Mouse (Mus musculus) lung, embryonic 14.5 days (tissue): Measurements from ENCODE around the gene Nrxn3. TPM values are rescaled to one million over a fixed set of nuclear protein-coding genes. Genes with fewer than 3 reads are reported as not detected.

ENCODE experiments used
- ATAC-seq: fragments of 200-750 bp; cut with Nextera tagmentation; 2 replicates; pipeline ENCODE4 v1.8.0; 2017; ENCODE audit warnings: mild to moderate bottlenecking, moderate TSS enrichment, moderate library complexity; ENCODE audit not compliant: insufficient read depth
- DNase-seq: peaks from one replicate; pipeline ENCODE4 v3.0.0-alpha.2; 2015
- H3K27ac ChIP-seq: fragments of 300-500 bp; sonication (generic); 2 replicates; pipeline ENCODE4 v1.5.1; 2014; ENCODE audit warnings: low read depth, mild to moderate bottlenecking, moderate library complexity
- H3K27me3 ChIP-seq: fragments of 300-500 bp; sonication (generic); 2 replicates; pipeline ENCODE4 v1.6.1; 2014; ENCODE audit warnings: low read length, control low read depth; ENCODE audit not compliant: insufficient read depth
- H3K36me3 ChIP-seq: fragments of 300-500 bp; sonication (generic); 2 replicates; pipeline ENCODE4 v1.6.1; 2014; ENCODE audit warnings: control low read depth; ENCODE audit not compliant: insufficient read depth
- H3K4me1 ChIP-seq: fragments of 300-500 bp; sonication (generic); 2 replicates; pipeline ENCODE4 v1.6.1; 2014; ENCODE audit warnings: antibody characterized with exemption, control low read depth; ENCODE audit not compliant: insufficient read depth
- H3K4me2 ChIP-seq: fragments of 300-500 bp; sonication (generic); 2 replicates; pipeline ENCODE4 v1.6.1; 2014; ENCODE audit warnings: mild to moderate bottlenecking
- H3K4me3 ChIP-seq: fragments of 300-500 bp; sonication (generic); 2 replicates; pipeline ENCODE4 v1.5.1; 2014; ENCODE audit warnings: low read depth, low read length
- H3K9ac ChIP-seq: fragments of 300-500 bp; sonication (generic); 2 replicates; pipeline ENCODE4 v1.6.1; 2014
- H3K9me3 ChIP-seq: fragments of 300-500 bp; sonication (generic); 2 replicates; pipeline ENCODE4 v1.6.1; 2016; ENCODE audit warnings: low read depth, low read length, control low read depth
- CTCF ChIP-seq: IDR thresholded peaks from 2 replicates; pipeline ENCODE4 v1.5.1; 2016; ENCODE audit warnings: antibody characterized with exemption, low read depth
- WGBS: fragments of 180-500 bp; shearing (Covaris S2); extraction: QIAGEN DNeasy Blood & Tissue Kit; methylation state at CpG from one replicate; pipeline ENCODE4 v1.1.7; 2014; 5-methylcytosine and 5-hydroxymethylcytosine counted together
- polyA plus RNA-seq: library from polyadenylated mRNA; unstranded; fragments of >200 nt; fragmentation: Nextera tagmentation; extraction: Ambion mirVana; gene quantifications from 2 replicates; pipeline ENCODE4 v1.2.1, GENCODE M21; 2014

The Nrxn3 gene
- polyA plus RNA-seq, 1 experiment from 2014 or later: 3.9 TPM

- no peak for TF ChIP-seq CTCF
- no peak overlapping the region for H3K4me3 ChIP-seq
- H3K27me3 ChIP-seq: no peaks in the 10 kb centered on the region
- no peaks in the 10 kb centered on the region for H3K9me3 ChIP-seq
- H3K36me3 ChIP-seq: no peaks in the 10 kb centered on the region
- no peak overlapping the region for H3K9ac ChIP-seq
- ATAC-seq (no peak), DNase-seq (no peak)
- no peaks in the 10 kb centered on the region for H3K4me1 ChIP-seq
- H3K4me2 ChIP-seq: no peak overlapping the region
- WGBS: 77% methylated on average over 5 of the region's 5 CpGs
- no peak overlapping the region for H3K27ac ChIP-seq
Observed at GRCm38 (mm10) chr12:88990753-88991152, 268.1 kb downstream of the Nrxn3 start.

- DNase-seq: peak; percentile 83
Observed at GRCm38 (mm10) chr12:88992141-88992540, 269.5 kb downstream of the Nrxn3 start.

GRCm38 (mm10) chr12:88993788-88994187 lies 271.1 kb downstream of the Nrxn3 start:
- 86% methylated on average over 4 of the region's 4 CpGs for WGBS
- no peaks in the 10 kb centered on the region for H3K36me3 ChIP-seq

More at GRCm38 (mm10) chr12:88992141-88992540, 269.5 kb downstream of the Nrxn3 start:
- TF ChIP-seq CTCF: peak; percentile 71
- Histone ChIP-seq H3K27me3 (no peaks in the 10 kb centered on the region), H3K36me3 (no peaks in the 10 kb centered on the region), H3K9ac (no peak overlapping the region), H3K4me2 (no peak overlapping the region), H3K27ac (no peak overlapping the region), H3K9me3 (no peaks in the 10 kb centered on the region), H3K4me3 (no peak overlapping the region), H3K4me1 (no peaks in the 10 kb centered on the region)
- ATAC-seq: peak; percentile 35; the same call in 1 of the 2 replicates
- 4% methylated on average over 2 of the region's 2 CpGs for WGBS

GRCm38 (mm10) chr12:89016436-89016835 lies 293.8 kb downstream of the Nrxn3 start:
- no peak for TF ChIP-seq CTCF
- WGBS: 83% methylated on average over 1 of the region's 1 CpGs
- H3K4me1 ChIP-seq: no peaks in the 10 kb centered on the region

More at GRCm38 (mm10) chr12:88993788-88994187, 271.1 kb downstream of the Nrxn3 start:
- Histone ChIP-seq H3K4me1 (no peaks in the 10 kb centered on the region), H3K4me3 (no peak overlapping the region), H3K9me3 (no peaks in the 10 kb centered on the region), H3K9ac (no peak overlapping the region), H3K4me2 (no peak overlapping the region), H3K27me3 (no peaks in the 10 kb centered on the region), H3K27ac (no peak overlapping the region)
- DNase-seq: no peak
- ATAC-seq: no peak
- TF ChIP-seq CTCF: no peak

GRCm38 (mm10) chr12:89025180-89025579 lies 302.5 kb downstream of the Nrxn3 start:
- Histone ChIP-seq H3K4me1 (no peaks in the 10 kb centered on the region), H3K36me3 (no peaks in the 10 kb centered on the region), H3K9me3 (no peaks in the 10 kb centered on the region), H3K27ac (no peak overlapping the region), H3K4me2 (no peak overlapping the region), H3K27me3 (no peaks in the 10 kb centered on the region), H3K4me3 (no peak overlapping the region), H3K9ac (no peak overlapping the region)
- ATAC-seq (no peak), DNase-seq (no peak)
- no peak for TF ChIP-seq CTCF
- 94% methylated on average over 1 of the region's 1 CpGs for WGBS

More at GRCm38 (mm10) chr12:89016436-89016835, 293.8 kb downstream of the Nrxn3 start:
- Histone ChIP-seq H3K9me3 (no peaks in the 10 kb centered on the region), H3K27ac (no peak overlapping the region), H3K4me3 (no peak overlapping the region), H3K27me3 (no peaks in the 10 kb centered on the region), H3K9ac (no peak overlapping the region), H3K4me2 (no peak overlapping the region), H3K36me3 (no peaks in the 10 kb centered on the region)
- DNase-seq: no peak
- ATAC-seq: no peak

- Histone ChIP-seq H3K9me3 (no peaks in the 10 kb centered on the region), H3K4me1 (no peaks in the 10 kb centered on the region), H3K27me3 (no peaks in the 10 kb centered on the region), H3K27ac (no peak overlapping the region), H3K4me2 (no peak overlapping the region), H3K4me3 (no peak overlapping the region), H3K36me3 (no peaks in the 10 kb centered on the region), H3K9ac (no peak overlapping the region)
- no peak for ATAC-seq
- WGBS: 71% methylated on average over 4 of the region's 4 CpGs
- no peak for TF ChIP-seq CTCF
- DNase-seq: no peak
Observed at GRCm38 (mm10) chr12:89035984-89036618, 313.4 kb downstream of the Nrxn3 start.

GRCm38 (mm10) chr12:89040151-89040550 lies 317.5 kb downstream of the Nrxn3 start:
- no peak for ATAC-seq
- TF ChIP-seq CTCF: no peak

More at GRCm38 (mm10) chr12:89040151-89040550, 317.5 kb downstream of the Nrxn3 start:
- Histone ChIP-seq H3K27me3 (no peaks in the 10 kb centered on the region), H3K4me1 (no peaks in the 10 kb centered on the region), H3K4me2 (no peak overlapping the region), H3K36me3 (no peaks in the 10 kb centered on the region), H3K9me3 (no peaks in the 10 kb centered on the region), H3K4me3 (no peak overlapping the region), H3K9ac (no peak overlapping the region), H3K27ac (no peak overlapping the region)
- DNase-seq: no peak
